ENCODE assay signal across 12 mouse cellular contexts in the genomic region with DNA sequence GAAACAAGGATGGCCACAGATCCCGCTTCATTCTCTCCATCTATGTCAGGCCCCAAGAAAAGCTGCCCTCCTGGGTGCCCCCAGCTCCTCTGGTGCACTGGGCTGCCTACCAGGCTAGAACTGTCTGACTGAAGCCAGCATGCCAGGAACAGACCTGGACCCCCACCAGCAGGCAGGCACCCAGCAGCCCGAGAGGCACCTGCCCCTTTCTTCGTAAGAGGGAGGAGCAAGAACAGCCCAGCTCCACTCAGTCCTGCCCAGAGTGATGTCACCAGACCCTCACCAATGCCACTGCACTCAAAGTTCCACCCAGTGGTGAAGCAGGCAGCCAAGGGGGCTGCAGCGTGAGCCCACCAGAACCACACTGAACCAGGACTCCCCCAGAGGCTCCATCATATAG.
DNase-seq lines count a peak whose midpoint lies in the region; ATAC-seq lines count a peak whose summit lies in the region.
"Had no signal": no experiment of that assay in that cellular context is flagged by ENCODE, and none has a peak within 500 bp of the region (broad histone marks: within the 10 kb centered on the region; RNA-seq: fewer than 3 reads in every experiment).

No protein-coding gene starts in this region.

- H3K9ac ChIP-seq in heart, embryonic 13.5 days, result 0 out of 2 replicates have a peak overlapping the region, but pooled peaks have one; percentile 12
- H3K9ac ChIP-seq in neural tube, embryonic 12.5 days, result no peak overlapping the region
- H3K9ac ChIP-seq in stomach, embryonic 14.5 days (replicated peaks; ENCODE audit: low read depth, low read length), result no peak overlapping the region

- no peaks in the 10 kb centered on the region for H3K27me3 ChIP-seq in heart, embryonic 13.5 days (replicated peaks)
- peaks cover 16% of the 10 kb centered on the region for H3K27me3 ChIP-seq in neural tube, embryonic 12.5 days (replicated peaks)
- H3K27me3 ChIP-seq in stomach, embryonic 14.5 days (ENCODE audit: control insufficient read depth, insufficient read depth, low read length), result 0 out of 2 replicates have a peak, but pooled peaks cover 4% of the 10 kb centered on the region

- H3K27ac ChIP-seq in heart, embryonic 13.5 days (replicated peaks), result no peak overlapping the region
- no peak overlapping the region for H3K27ac ChIP-seq in neural tube, embryonic 12.5 days
- no peak overlapping the region for H3K27ac ChIP-seq in stomach, embryonic 14.5 days (ENCODE audit: low read length)

- no peak for DNase-seq in heart, adult 8-10 months (ENCODE audit: low spot score)
- DNase-seq in neural tube, embryonic 10.5 days (ENCODE audit: extremely low spot score, low spot score), result no peak
- DNase-seq in cerebellum, postnatal 25 days, result peak; percentile 85 to 89
- DNase-seq in adrenal gland, postnatal 25 days, result no peak
- DNase-seq in ovary, postnatal 10 days (ENCODE audit: low spot score), result no peak
- DNase-seq: thymus, postnatal 4 days had no signal

- no peak for ATAC-seq in heart, embryonic 13.5 days (ENCODE audit: extremely low read depth, insufficient number of reproducible peaks, low FRiP score, low TSS enrichment)
- ATAC-seq in neural tube, embryonic 12.5 days (ENCODE audit: low FRiP score, low read depth), result no peak
- ATAC-seq in stomach, embryonic 14.5 days (ENCODE audit: insufficient number of reproducible peaks, insufficient read depth, low FRiP score, low read depth), result no peak
- ATAC-seq: intestine, embryonic 16.5 days; lung, postnatal 0 days had no signal

- peaks cover 80% of the 10 kb centered on the region for H3K4me1 ChIP-seq in heart, embryonic 13.5 days
- H3K4me1 ChIP-seq in neural tube, embryonic 12.5 days, result peaks cover 32% of the 10 kb centered on the region
- H3K4me1 ChIP-seq in stomach, embryonic 14.5 days (ENCODE audit: control insufficient read depth, insufficient read depth, low read length), result peaks cover 27% of the 10 kb centered on the region; the same call in 1 of the 2 replicates

- no peaks in the 10 kb centered on the region for H3K9me3 ChIP-seq in heart, embryonic 13.5 days
- H3K9me3 ChIP-seq in neural tube, embryonic 12.5 days, result no peaks in the 10 kb centered on the region
- no peaks in the 10 kb centered on the region for H3K9me3 ChIP-seq in stomach, embryonic 14.5 days (ENCODE audit: control insufficient read depth, low read depth, low read length)

- H3K36me3 ChIP-seq in heart, embryonic 13.5 days, result peaks cover 9% of the 10 kb centered on the region
- H3K36me3 ChIP-seq in neural tube, embryonic 12.5 days, result no peaks in the 10 kb centered on the region
- no peaks in the 10 kb centered on the region for H3K36me3 ChIP-seq in stomach, embryonic 14.5 days (ENCODE audit: control insufficient read depth, insufficient read depth, low read length)

- no peak overlapping the region for H3K4me3 ChIP-seq in heart, embryonic 13.5 days
- no peak overlapping the region for H3K4me3 ChIP-seq in neural tube, embryonic 12.5 days
- H3K4me3 ChIP-seq in stomach, embryonic 14.5 days (ENCODE audit: low read depth, low read length), result no peak overlapping the region
- H3K4me3 ChIP-seq: erythroblast, embryonic 14.5 days had no signal

- no peak overlapping the region for H3K4me2 ChIP-seq in heart, embryonic 13.5 days
- 0 out of 2 replicates have a peak overlapping the region, but pooled peaks have one; percentile 9 for H3K4me2 ChIP-seq in neural tube, embryonic 12.5 days (replicated peaks)
- peak overlapping the region; percentile 96; the same call in 1 of the 2 replicates for H3K4me2 ChIP-seq in stomach, embryonic 14.5 days (replicated peaks; ENCODE audit: low read depth, low read length)

- 50% methylated on average over 4 of the region's 4 CpGs for WGBS in heart, embryonic 13.5 days
- 71% methylated on average over 4 of the region's 4 CpGs for WGBS in neural tube, embryonic 12.5 days
- 68% methylated on average over 4 of the region's 4 CpGs for WGBS in stomach, embryonic 14.5 days

Comparison
In these comparisons a context has a peak if more than half of its experiments do, and no peak if none do; other contexts are left out.
1. DNase-seq: peak in cerebellum, postnatal 25 days (2 of 2); none in heart, adult 8-10 months (single experiment), neural tube, embryonic 10.5 days (single experiment), adrenal gland, postnatal 25 days (single experiment) and ovary, postnatal 10 days (single experiment).